12 mouse cellular contexts compared by ENCODE assay signal in genomic region chr9:61673575-61674203, GRCm38 (mm10).
A peak's percentile ranks its signal among the peaks of the same experiment; 100 is the strongest.
DNase-seq lines count a peak whose midpoint lies in the region; ATAC-seq lines count a peak whose summit lies in the region.
"Had no signal": no experiment of that assay in that cellular context is flagged by ENCODE, and none has a peak within 500 bp of the region (broad histone marks: within the 10 kb centered on the region; RNA-seq: fewer than 3 reads in every experiment).

No protein-coding gene starts in this region.

- 0 out of 2 replicates have a peak overlapping the region, but pooled peaks have one; percentile 12 for H3K4me2 ChIP-seq in embryonic facial prominence, embryonic 12.5 days (replicated peaks)
- peak overlapping the region; percentile 7 for H3K4me2 ChIP-seq in limb, embryonic 13.5 days (replicated peaks)
- H3K4me2 ChIP-seq: hindbrain, embryonic 13.5 days had no signal

- no peak overlapping the region for H3K9ac ChIP-seq in embryonic facial prominence, embryonic 12.5 days
- no peak overlapping the region for H3K9ac ChIP-seq in limb, embryonic 13.5 days
- H3K9ac ChIP-seq: hindbrain, embryonic 13.5 days; liver, postnatal 0 days had no signal

- peak overlapping the region; percentile 78 for H3K27ac ChIP-seq in embryonic facial prominence, embryonic 12.5 days
- peak overlapping the region; percentile 70 for H3K27ac ChIP-seq in limb, embryonic 13.5 days
- H3K27ac ChIP-seq: gastrocnemius, adult 2 months; hindbrain, embryonic 13.5 days; layer of hippocampus, adult 2 months had no signal

- peak; percentile 67; the same call in 1 of the 2 replicates for ATAC-seq in embryonic facial prominence, embryonic 12.5 days (ENCODE audit: insufficient number of reproducible peaks, insufficient read depth, low FRiP score, low TSS enrichment)
- peak; percentile 75 for ATAC-seq in limb, embryonic 13.5 days (ENCODE audit: low FRiP score, low read depth)
- ATAC-seq: liver, postnatal 0 days had no signal

- no peaks in the 10 kb centered on the region for H3K36me3 ChIP-seq in embryonic facial prominence, embryonic 12.5 days
- no peaks in the 10 kb centered on the region for H3K36me3 ChIP-seq in limb, embryonic 13.5 days
- H3K36me3 ChIP-seq: hindbrain, embryonic 13.5 days had no signal

- H3K4me3 ChIP-seq in embryonic facial prominence, embryonic 12.5 days, result no peak overlapping the region
- no peak overlapping the region for H3K4me3 ChIP-seq in limb, embryonic 13.5 days
- H3K4me3 ChIP-seq: gastrocnemius, adult 2 months; hindbrain, embryonic 13.5 days; layer of hippocampus, adult 2 months had no signal

- H3K9me3 ChIP-seq in embryonic facial prominence, embryonic 12.5 days, result no peaks in the 10 kb centered on the region
- 0 out of 2 replicates have a peak, but pooled peaks cover 4% of the 10 kb centered on the region for H3K9me3 ChIP-seq in limb, embryonic 13.5 days
- H3K9me3 ChIP-seq: hindbrain, embryonic 13.5 days had no signal

- WGBS in embryonic facial prominence, embryonic 12.5 days, result 14% methylated on average over 16 of the region's 16 CpGs
- 18% methylated on average over 16 of the region's 16 CpGs for WGBS in limb, embryonic 13.5 days

- DNase-seq in embryo, embryonic 11 days, result peak; percentile 76
- DNase-seq in kidney, adult 9 months, result peak; percentile 80
- DNase-seq in retina, embryonic 14.5 days (ENCODE audit: low spot score), result no peak
- DNase-seq in layer of hippocampus, postnatal 25 days (ENCODE audit: extremely low spot score in 1 of 2, low spot score in 1 of 2), result no peak
- no peak for DNase-seq in urinary bladder, adult 2 months (ENCODE audit: low spot score)
- DNase-seq: cerebellum, postnatal 14 days; gastrocnemius, adult 2 months; liver, postnatal 0 days had no signal

- peaks cover 41% of the 10 kb centered on the region for H3K4me1 ChIP-seq in embryonic facial prominence, embryonic 12.5 days
- H3K4me1 ChIP-seq in limb, embryonic 13.5 days, result peaks cover 38% of the 10 kb centered on the region

- 0 out of 2 replicates have a peak, but pooled peaks cover 3% of the 10 kb centered on the region for H3K27me3 ChIP-seq in embryonic facial prominence, embryonic 12.5 days
- no peaks in the 10 kb centered on the region for H3K27me3 ChIP-seq in limb, embryonic 13.5 days

Comparison
In these comparisons a context has a peak if more than half of its experiments do, and no peak if none do; other contexts are left out.
1. DNase-seq: peak in embryo, embryonic 11 days (single experiment) and kidney, adult 9 months (single experiment); none in retina, embryonic 14.5 days (single experiment), layer of hippocampus, postnatal 25 days (0 of 2) and urinary bladder, adult 2 months (single experiment).